Comparison of ENCODE assay signal across 1 mouse cellular context in the genomic region with DNA sequence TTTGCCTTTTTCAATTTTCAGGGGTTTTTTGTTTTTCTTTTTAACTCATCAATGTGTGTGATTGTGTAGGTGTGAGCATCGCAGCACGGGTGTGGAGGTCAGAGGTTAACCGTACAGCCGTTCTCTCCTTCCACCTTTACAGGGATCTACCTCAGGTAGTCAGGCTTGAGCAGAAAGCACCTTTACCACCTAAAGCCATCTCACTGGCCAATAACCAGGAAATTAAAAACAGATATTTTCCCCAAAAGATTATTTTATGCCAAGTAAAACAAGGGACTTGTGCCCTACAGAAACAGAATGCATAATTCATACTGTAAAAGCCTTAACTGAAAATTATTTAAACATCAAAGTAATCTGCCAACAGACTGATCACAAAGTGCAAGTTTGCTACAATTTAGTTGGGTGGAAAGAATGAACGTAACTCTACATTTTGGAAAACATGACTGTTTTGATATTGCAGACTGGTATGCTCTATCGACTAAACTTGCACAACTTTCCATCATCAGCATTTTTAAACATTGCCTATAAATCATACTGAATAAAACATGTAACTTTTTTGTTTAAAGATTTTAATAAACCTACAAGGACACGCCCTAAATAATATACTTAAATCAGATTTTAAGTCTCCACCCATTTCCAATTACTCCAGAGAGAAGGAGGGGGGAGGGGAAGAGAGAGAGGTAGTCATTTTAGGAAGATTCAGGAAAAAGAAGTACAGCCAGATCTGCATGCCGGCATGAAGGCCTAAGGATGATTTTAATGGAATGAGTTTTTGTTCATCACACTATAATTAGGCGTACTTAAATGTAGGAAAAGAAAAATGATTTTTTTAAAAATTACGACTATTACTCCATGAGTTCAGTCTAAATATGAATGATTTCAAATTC.
TF ChIP-seq lines count a peak whose summit lies in the region.

No protein-coding gene starts in this region.

TF ChIP-seq in MEL, 35 proteins besides CTCF, POLR2A, EP300 and RAD21 (continued from another document):
- TF ChIP-seq UBTF (IDR thresholded peaks at IDR 0.05; ENCODE audit: borderline replicate concordance, insufficient read depth, low read depth, low read length) (no peak), HCFC1 (IDR thresholded peaks at IDR 0.05; ENCODE audit: low read depth, low read length) (no peak; the same call in 1 of the 2 replicates)
